Mouse (Mus musculus): ENCODE data around the gene Ranbp17.

The Ranbp17 gene

GRCm38 (mm10) chr11:33196447-33197132 is 317.0 kb downstream of the Ranbp17 start:
- no peak for DNase-seq (ENCODE audit: low read depth, low spot score)

- no peak for DNase-seq (ENCODE audit: low read depth, low spot score)
These were observed 317.8 kb downstream of the Ranbp17 start for GRCm38 (mm10) chr11:33195531-33196446.

- no peak for DNase-seq (ENCODE audit: low read depth, low spot score)
These were observed 318.5 kb downstream of the Ranbp17 start for GRCm38 (mm10) chr11:33195061-33195460.

- peak; percentile 65 for DNase-seq (ENCODE audit: low read depth, low spot score)
These were observed 319.9 kb downstream of the Ranbp17 start for GRCm38 (mm10) chr11:33193695-33194094.

- no peak for DNase-seq (ENCODE audit: low read depth, low spot score)
These were observed 331.7 kb downstream of the Ranbp17 start for GRCm38 (mm10) chr11:33181804-33182203.

- DNase-seq (ENCODE audit: low read depth, low spot score), result peak; percentile 80
These were observed 332.8 kb downstream of the Ranbp17 start for GRCm38 (mm10) chr11:33180701-33181116.

GRCm38 (mm10) chr11:33179802-33180201 is 333.7 kb downstream of the Ranbp17 start:
- peak; percentile 69 for DNase-seq (ENCODE audit: low read depth, low spot score)

GRCm38 (mm10) chr11:33176525-33177245 is 336.9 kb downstream of the Ranbp17 start:
- DNase-seq (ENCODE audit: low read depth, low spot score), result peak; percentile 71

GRCm38 (mm10) chr11:33175768-33176167 is 337.8 kb downstream of the Ranbp17 start:
- no peak for DNase-seq (ENCODE audit: low read depth, low spot score)

- DNase-seq (ENCODE audit: low read depth, low spot score), result peak; percentile 74
These were observed 343.1 kb downstream of the Ranbp17 start for GRCm38 (mm10) chr11:33170489-33170888.

GRCm38 (mm10) chr11:33162998-33163506 is 350.5 kb downstream of the Ranbp17 start, which contains the start of gene Npm1:
Npm1 (minus strand) TSS chr11:33163206.
- DNase-seq (ENCODE audit: low read depth, low spot score), result peak; percentile 99

GRCm38 (mm10) chr11:33162211-33162997 is 351.1 kb downstream of the Ranbp17 start:
- peak; percentile 89 for DNase-seq (ENCODE audit: low read depth, low spot score)

All from R1 (cell line).